In genomic region chr2:128537425-128537824, GRCm38 (mm10) we compare ENCODE assay signal across 19 mouse cellular contexts. TPM values are rescaled to one million over a fixed set of nuclear protein-coding genes. Genes with fewer than 3 reads are reported as not detected.
DNase-seq lines count a peak whose midpoint lies in the region.
"Had no signal": no experiment of that assay in that cellular context is flagged by ENCODE, and none has a peak within 500 bp of the region (broad histone marks: within the 10 kb centered on the region; RNA-seq: fewer than 3 reads in every experiment).

No protein-coding gene starts in this region.

- DNase-seq in gastrocnemius, postnatal 10 days = peak; percentile 28
- DNase-seq in gastrocnemius, postnatal 25 days = no peak
- peak; percentile 59 for DNase-seq in 416B (ENCODE audit: low read depth)
- peak; percentile 18 for DNase-seq in adrenal gland, postnatal 10 days
- peak; percentile 19 to 49 for DNase-seq in layer of hippocampus, postnatal 10 days (ENCODE audit: low spot score in 2 of 2)
- DNase-seq in embryo, embryonic 9.5 days (ENCODE audit: extremely low spot score) = no peak
- no peak for DNase-seq in cerebellum, adult 9-10 months
- DNase-seq in c-Kit-positive CD71-positive TER-119-positive erythroid progenitor cells, embryonic 14.5 days (ENCODE audit: low spot score) = no peak
- DNase-seq: cerebellum, adult 11 months; forebrain, postnatal 0 days; heart, postnatal 36 days; kidney, adult 18-20 months; kidney, postnatal 10 days; lung, embryonic 14.5 days; spleen, adult 18-20 months; thymus, adult 2 months had no signal

RNA-seq across cellular contexts. Expression of gene Spdye4c, which starts 53.6 kb away (rescaled TPM):
- total RNA-seq in gastrocnemius, postnatal 10 days (2021) = not detected
- not detected for total RNA-seq in gastrocnemius, postnatal 25 days (2021)
- total RNA-seq in adrenal gland, postnatal 10 days (2021) = not detected
- not detected for total RNA-seq in layer of hippocampus, postnatal 10 days (2021)
- total RNA-seq: ES-E14; forebrain, postnatal 0 days; gastrocnemius, postnatal 4 days; heart, postnatal 36 days; left cerebral cortex, adult 18-20 months had no signal

Comparison
In these comparisons a context has a peak if more than half of its experiments do, and no peak if none do; other contexts are left out.
1. DNase-seq: peak in gastrocnemius, postnatal 10 days (single experiment), 416B (single experiment), adrenal gland, postnatal 10 days (single experiment) and layer of hippocampus, postnatal 10 days (2 of 2); none in gastrocnemius, postnatal 25 days (single experiment), embryo, embryonic 9.5 days (single experiment), cerebellum, adult 9-10 months (single experiment) and c-Kit-positive CD71-positive TER-119-positive erythroid progenitor cells, embryonic 14.5 days (single experiment).